Mouse (Mus musculus) embryonic fibroblast, embryonic 13.5 days (primary cell): ENCODE measurements around the gene Kcna3. TPM values are rescaled to one million over a fixed set of nuclear protein-coding genes. Genes with fewer than 3 reads are reported as not detected.
A peak's percentile ranks its signal among the peaks of the same experiment; 100 is the strongest.

Experiments used
- H3K27ac ChIP-seq: 2 replicates; pipeline ENCODE4 v1.5.1; 2012; ENCODE audit warnings: low read length, control low read depth, inconsistent platforms; ENCODE audit not compliant: insufficient read depth
- H3K4me1 ChIP-seq: 2 replicates; pipeline ENCODE4 v1.6.1; 2011; ENCODE audit warnings: low read length; ENCODE audit not compliant: control insufficient read depth, insufficient read depth
- H3K4me3 ChIP-seq: 2 replicates; pipeline ENCODE4 v1.5.1; 2011; ENCODE audit warnings: mild to moderate bottlenecking, control low read depth, low read length; ENCODE audit not compliant: insufficient read depth
- CTCF ChIP-seq: IDR thresholded peaks from 2 replicates; pipeline ENCODE4 v1.5.1; 2011; ENCODE audit warnings: mild to moderate bottlenecking, control low read depth, low read length, moderate library complexity, borderline replicate concordance; ENCODE audit not compliant: insufficient read depth
- POLR2A ChIP-seq: IDR thresholded peaks from 2 replicates; pipeline ENCODE4 v1.6.1; 2011; ENCODE audit warnings: low read depth, mild to moderate bottlenecking, control low read depth, low read length, moderate library complexity
- polyA plus RNA-seq: library from polyadenylated mRNA; stranded (reverse); fragments of >200 nt; gene quantifications from 2 replicates; pipeline ENCODE4 v1.2.4, GENCODE M21; 2011; ENCODE audit warnings: low read depth; ENCODE audit not compliant: missing spikeins, insufficient read length

Gene Kcna3
- polyA plus RNA-seq, 1 experiment: 0.46 TPM

GRCm38 (mm10) chr3:107031547-107031946 is 4.4 kb upstream of the Kcna3 start:
- no peak for TF ChIP-seq CTCF
- TF ChIP-seq POLR2A: no peak
- Histone ChIP-seq H3K4me1 (no peaks in the 10 kb centered on the region; the same call in 1 of the 2 replicates), H3K4me3 (no peak overlapping the region), H3K27ac (no peak overlapping the region)

GRCm38 (mm10) chr3:107034776-107035175 is 1.2 kb upstream of the Kcna3 start:
- no peak overlapping the region for H3K4me3 ChIP-seq
- no peaks in the 10 kb centered on the region; the same call in 1 of the 2 replicates for H3K4me1 ChIP-seq
- no peak overlapping the region for H3K27ac ChIP-seq
- TF ChIP-seq POLR2A (no peak), CTCF (no peak)

GRCm38 (mm10) chr3:107036458-107037039 is 580 bp downstream of the Kcna3 start:
- Histone ChIP-seq H3K27ac (no peak overlapping the region), H3K4me3 (peak overlapping the region; percentile 36), H3K4me1 (no peaks in the 10 kb centered on the region; the same call in 1 of the 2 replicates)
- TF ChIP-seq CTCF (no peak), POLR2A (no peak)

- no peak for TF ChIP-seq POLR2A
- no peak for TF ChIP-seq CTCF
- H3K27ac ChIP-seq: no peak overlapping the region
Measured at GRCm38 (mm10) chr3:107037105-107037504, 1.1 kb downstream of the Kcna3 start.

GRCm38 (mm10) chr3:107037536-107038155 is 1.7 kb downstream of the Kcna3 start:
- H3K4me1 ChIP-seq: no peaks in the 10 kb centered on the region; the same call in 1 of the 2 replicates
- TF ChIP-seq CTCF: no peak
- no peak for TF ChIP-seq POLR2A
- H3K4me3 ChIP-seq: no peak overlapping the region
- H3K27ac ChIP-seq: no peak overlapping the region

More at GRCm38 (mm10) chr3:107037105-107037504, 1.1 kb downstream of the Kcna3 start:
- no peak overlapping the region for H3K4me3 ChIP-seq
- H3K4me1 ChIP-seq: no peaks in the 10 kb centered on the region; the same call in 1 of the 2 replicates

GRCm38 (mm10) chr3:107038156-107038536 is 2.2 kb downstream of the Kcna3 start:
- TF ChIP-seq POLR2A (no peak), CTCF (no peak)

GRCm38 (mm10) chr3:107038661-107039223 is 2.8 kb downstream of the Kcna3 start:
- Histone ChIP-seq H3K4me1 (no peaks in the 10 kb centered on the region; the same call in 1 of the 2 replicates), H3K4me3 (no peak overlapping the region), H3K27ac (no peak overlapping the region)
- TF ChIP-seq POLR2A (no peak), CTCF (no peak)

More at GRCm38 (mm10) chr3:107038156-107038536, 2.2 kb downstream of the Kcna3 start:
- Histone ChIP-seq H3K4me1 (no peaks in the 10 kb centered on the region; the same call in 1 of the 2 replicates), H3K27ac (no peak overlapping the region), H3K4me3 (no peak overlapping the region)

GRCm38 (mm10) chr3:107039306-107039705 is 3.3 kb downstream of the Kcna3 start:
- Histone ChIP-seq H3K27ac (no peak overlapping the region), H3K4me1 (no peaks in the 10 kb centered on the region), H3K4me3 (no peak overlapping the region)
- TF ChIP-seq POLR2A: no peak
- TF ChIP-seq CTCF: no peak

- Histone ChIP-seq H3K27ac (no peak overlapping the region), H3K4me1 (no peaks in the 10 kb centered on the region), H3K4me3 (no peak overlapping the region)
- no peak for TF ChIP-seq POLR2A
- TF ChIP-seq CTCF: no peak
Measured at GRCm38 (mm10) chr3:107040408-107040807, 4.4 kb downstream of the Kcna3 start.

- TF ChIP-seq CTCF (no peak), POLR2A (no peak)
- Histone ChIP-seq H3K4me1 (no peaks in the 10 kb centered on the region), H3K27ac (no peak overlapping the region), H3K4me3 (no peak overlapping the region)
Measured at GRCm38 (mm10) chr3:107041718-107042117, 5.7 kb downstream of the Kcna3 start.
